Mouse (Mus musculus) liver, embryonic 15.5 days (tissue): ENCODE results near the gene Selp. TPM values are rescaled to one million over a fixed set of nuclear protein-coding genes. Genes with fewer than 3 reads are reported as not detected.
A peak's percentile ranks its signal among the peaks of the same experiment; 100 is the strongest.

ENCODE experiments used
- ATAC-seq: fragments of 200-750 bp; cut with Nextera tagmentation; 2 replicates; pipeline ENCODE4 v1.8.0; 2017; ENCODE audit warnings: moderate number of reproducible peaks, mild to moderate bottlenecking, moderate library complexity; ENCODE audit not compliant: insufficient read depth
- H3K27ac ChIP-seq: fragments of 300-500 bp; sonication (generic); replicated peaks from 2 replicates; pipeline ENCODE4 v1.5.1; 2015; ENCODE audit warnings: mild to moderate bottlenecking, inconsistent platforms
- H3K27me3 ChIP-seq: fragments of 300-500 bp; sonication (generic); 2 replicates; pipeline ENCODE4 v1.6.1; 2015; ENCODE audit warnings: mild to moderate bottlenecking, inconsistent platforms
- H3K36me3 ChIP-seq: fragments of 300-500 bp; sonication (generic); replicated peaks from 2 replicates; pipeline ENCODE4 v1.6.1; 2015; ENCODE audit warnings: moderate library complexity, mild to moderate bottlenecking, inconsistent platforms
- H3K4me1 ChIP-seq: fragments of 300-500 bp; sonication (generic); replicated peaks from 2 replicates; pipeline ENCODE4 v1.6.1; 2015; ENCODE audit warnings: inconsistent platforms
- H3K4me2 ChIP-seq: fragments of 300-500 bp; sonication (generic); 2 replicates; pipeline ENCODE4 v1.6.1; 2015; ENCODE audit warnings: moderate library complexity, mild to moderate bottlenecking, inconsistent platforms
- H3K4me3 ChIP-seq: fragments of 300-500 bp; sonication (generic); replicated peaks from 2 replicates; pipeline ENCODE4 v1.5.1; 2015; ENCODE audit warnings: mild to moderate bottlenecking, inconsistent platforms
- H3K9ac ChIP-seq: fragments of 300-500 bp; sonication (generic); 2 replicates; pipeline ENCODE4 v1.6.1; 2015; ENCODE audit warnings: moderate library complexity, mild to moderate bottlenecking, inconsistent platforms
- H3K9me3 ChIP-seq: fragments of 300-500 bp; sonication (generic); replicated peaks from 2 replicates; pipeline ENCODE4 v1.6.1; 2016; ENCODE audit warnings: inconsistent platforms
- WGBS: fragments of 180-500 bp; shearing (Covaris S2); methylation state at CpG from one replicate; pipeline ENCODE4 v1.1.7; 2015; ENCODE audit warnings: mixed read lengths; ENCODE audit not compliant: insufficient replicate concordance; 5-methylcytosine and 5-hydroxymethylcytosine counted together
- polyA plus RNA-seq: library from polyadenylated mRNA; unstranded; fragments of >200 nt; fragmentation: Nextera tagmentation; extraction: Ambion mirVana; gene quantifications from 2 replicates; pipeline ENCODE4 v1.2.1, GENCODE M21; 2015

Selp gene
- polyA plus RNA-seq, 1 experiment from 2014 or later: 0.60 TPM

DNA sequence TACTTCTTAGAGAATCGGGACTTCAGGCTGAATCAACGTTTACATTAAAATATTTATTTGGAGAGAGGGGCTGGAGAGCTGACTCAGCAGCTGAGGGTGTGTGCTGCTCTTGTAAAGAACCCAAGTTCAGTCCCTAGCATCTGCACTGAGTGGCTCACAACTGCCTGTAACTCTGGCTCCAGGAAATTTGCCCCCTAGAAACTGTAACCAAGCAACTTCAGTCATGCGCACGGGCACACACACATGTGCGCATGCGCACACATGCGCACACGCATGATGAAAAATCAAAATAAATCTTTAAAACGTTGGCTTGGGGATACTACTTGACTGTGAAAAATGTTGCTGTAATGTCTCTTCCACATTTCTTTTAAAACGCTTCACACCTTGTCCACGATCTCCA is 36.0 kb upstream of the Selp start:
- no peak for ATAC-seq
- no peak overlapping the region for H3K27ac ChIP-seq
- H3K4me1 ChIP-seq: no peaks in the 10 kb centered on the region
- WGBS: 66% methylated on average over 11 of the region's 11 CpGs
- H3K4me2 ChIP-seq: no peak overlapping the region
- no peaks in the 10 kb centered on the region for H3K9me3 ChIP-seq
- no peaks in the 10 kb centered on the region for H3K27me3 ChIP-seq
- H3K4me3 ChIP-seq: no peak overlapping the region
- H3K36me3 ChIP-seq: no peaks in the 10 kb centered on the region
- H3K9ac ChIP-seq: no peak overlapping the region

DNA sequence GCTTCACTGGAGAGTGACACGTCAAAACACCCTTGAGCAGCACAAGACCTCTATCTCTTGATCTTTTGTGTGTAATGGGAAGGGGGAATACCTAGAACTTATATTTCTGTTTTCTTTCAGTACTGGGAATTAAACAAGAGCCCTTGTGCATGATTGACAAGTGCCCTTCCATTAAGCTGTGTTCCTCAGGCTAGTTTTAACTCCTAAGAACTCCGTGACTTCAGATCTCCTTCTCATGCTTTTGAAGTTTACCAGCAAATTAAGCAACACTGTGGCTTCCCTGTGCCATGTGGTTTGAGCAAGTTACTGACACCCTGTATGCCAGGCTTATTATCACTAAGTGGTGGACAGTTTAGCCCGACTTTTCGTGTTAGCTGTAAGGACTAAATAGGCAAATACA is 32.0 kb upstream of the Selp start:
- no peaks in the 10 kb centered on the region for H3K9me3 ChIP-seq
- 46% methylated on average over 4 of the region's 4 CpGs for WGBS
- no peak overlapping the region for H3K9ac ChIP-seq
- H3K27me3 ChIP-seq: no peaks in the 10 kb centered on the region
- ATAC-seq: no peak
- H3K4me3 ChIP-seq: no peak overlapping the region
- no peaks in the 10 kb centered on the region for H3K4me1 ChIP-seq
- H3K36me3 ChIP-seq: no peaks in the 10 kb centered on the region
- no peak overlapping the region for H3K4me2 ChIP-seq
- no peak overlapping the region for H3K27ac ChIP-seq

DNA sequence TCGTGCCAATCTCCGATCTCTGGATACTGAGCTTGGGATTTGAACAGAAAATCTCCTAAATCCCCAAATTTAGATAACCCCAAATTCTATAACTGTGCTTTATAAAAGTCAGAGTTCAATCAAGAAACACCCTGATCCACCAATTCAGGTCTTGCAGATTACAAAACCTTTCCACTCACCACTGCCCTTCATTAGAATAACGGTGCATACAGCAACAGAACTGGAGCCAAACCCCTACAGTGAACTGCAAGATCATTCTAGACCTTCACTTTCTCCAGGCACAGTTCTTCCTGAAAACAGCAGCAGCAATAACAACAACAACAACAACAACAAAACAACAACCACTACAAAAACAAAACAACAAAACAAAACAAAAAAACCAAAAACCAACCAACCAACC is 28.3 kb upstream of the Selp start:
- H3K36me3 ChIP-seq: no peaks in the 10 kb centered on the region
- H3K4me2 ChIP-seq: no peak overlapping the region
- 60% methylated on average over 3 of the region's 3 CpGs for WGBS
- no peak overlapping the region for H3K9ac ChIP-seq
- no peak for ATAC-seq
- H3K27me3 ChIP-seq: no peaks in the 10 kb centered on the region
- H3K27ac ChIP-seq: no peak overlapping the region
- H3K9me3 ChIP-seq: no peaks in the 10 kb centered on the region
- 0 out of 2 replicates have a peak, but pooled peaks cover 3% of the 10 kb centered on the region for H3K4me1 ChIP-seq
- H3K4me3 ChIP-seq: no peak overlapping the region

DNA sequence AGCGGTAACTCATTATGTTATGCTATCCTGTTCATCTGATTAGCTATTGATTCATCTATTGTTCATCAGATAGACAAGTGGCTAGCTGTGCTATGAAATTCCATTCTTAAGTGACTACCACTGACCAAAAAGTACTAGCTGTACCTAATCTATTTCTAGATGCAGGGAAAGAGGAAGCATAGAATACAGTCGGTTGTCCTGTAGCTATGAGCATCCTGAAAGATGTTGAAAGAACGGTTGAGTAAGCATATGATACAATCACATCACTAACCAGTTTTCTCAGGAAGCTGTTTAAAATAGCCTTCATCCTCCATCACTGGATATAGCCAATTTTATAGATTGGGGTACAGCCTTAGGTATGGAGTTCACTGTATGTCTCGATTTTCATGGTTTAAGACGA is 27.2 kb upstream of the Selp start:
- no peak for ATAC-seq
- no peaks in the 10 kb centered on the region for H3K36me3 ChIP-seq
- H3K4me2 ChIP-seq: no peak overlapping the region
- 46% methylated on average over 5 of the region's 5 CpGs for WGBS
- no peak overlapping the region for H3K9ac ChIP-seq
- 0 out of 2 replicates have a peak, but pooled peaks cover 3% of the 10 kb centered on the region for H3K4me1 ChIP-seq
- no peaks in the 10 kb centered on the region for H3K9me3 ChIP-seq
- peak overlapping the region; percentile 41; the same call in 1 of the 2 replicates for H3K27ac ChIP-seq
- no peak overlapping the region for H3K4me3 ChIP-seq
- no peaks in the 10 kb centered on the region for H3K27me3 ChIP-seq

DNA sequence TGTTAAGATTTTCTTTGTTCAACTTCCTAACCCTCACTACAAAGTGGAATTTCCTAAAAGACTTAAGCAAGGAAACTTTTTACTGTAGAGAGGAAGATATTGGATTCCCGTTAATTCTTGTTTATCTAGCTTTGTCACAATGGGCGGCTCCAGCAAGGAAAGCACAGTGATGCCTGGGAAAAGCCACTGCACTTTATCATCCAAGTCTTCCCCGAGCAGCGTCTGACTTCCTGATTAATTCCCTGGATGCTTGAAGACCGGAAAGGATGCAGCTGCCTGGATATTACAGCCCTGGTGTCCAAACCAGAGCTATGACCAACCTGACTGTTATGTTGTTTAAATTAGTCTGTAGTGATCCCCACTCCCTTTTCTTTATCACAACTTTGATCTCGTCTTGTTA is 18.3 kb upstream of the Selp start:
- Histone ChIP-seq H3K4me1 (no peaks in the 10 kb centered on the region), H3K9ac (no peak overlapping the region), H3K9me3 (no peaks in the 10 kb centered on the region), H3K4me2 (no peak overlapping the region), H3K36me3 (no peaks in the 10 kb centered on the region), H3K4me3 (no peak overlapping the region), H3K27me3 (no peaks in the 10 kb centered on the region), H3K27ac (no peak overlapping the region)
- WGBS: 46% methylated on average over 6 of the region's 6 CpGs
- no peak for ATAC-seq

DNA sequence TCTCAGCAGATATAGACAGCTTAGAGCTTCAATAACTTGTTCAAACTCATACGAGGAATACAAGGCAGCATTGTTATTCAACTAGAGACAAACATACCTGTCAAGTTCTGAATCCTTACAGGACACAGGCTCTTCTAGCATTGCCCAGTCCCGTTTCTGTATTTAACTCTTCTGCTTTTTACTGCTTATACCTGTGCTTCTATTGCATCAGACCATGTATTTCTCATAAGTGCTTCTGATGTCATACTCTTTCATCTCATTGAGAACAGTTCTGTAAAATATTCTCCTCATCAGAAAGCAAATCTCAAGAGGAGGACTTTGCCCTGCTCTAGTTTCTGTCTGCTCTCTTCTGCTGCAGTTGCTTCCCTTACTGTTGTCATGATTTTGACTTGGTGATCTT is 17.2 kb upstream of the Selp start:
- Histone ChIP-seq H3K9ac (no peak overlapping the region), H3K9me3 (no peaks in the 10 kb centered on the region), H3K27me3 (no peaks in the 10 kb centered on the region), H3K36me3 (no peaks in the 10 kb centered on the region), H3K4me3 (no peak overlapping the region), H3K4me2 (no peak overlapping the region), H3K27ac (no peak overlapping the region), H3K4me1 (no peaks in the 10 kb centered on the region)
- ATAC-seq: no peak
- WGBS: 56% methylated on average over 2 of the region's 2 CpGs

DNA sequence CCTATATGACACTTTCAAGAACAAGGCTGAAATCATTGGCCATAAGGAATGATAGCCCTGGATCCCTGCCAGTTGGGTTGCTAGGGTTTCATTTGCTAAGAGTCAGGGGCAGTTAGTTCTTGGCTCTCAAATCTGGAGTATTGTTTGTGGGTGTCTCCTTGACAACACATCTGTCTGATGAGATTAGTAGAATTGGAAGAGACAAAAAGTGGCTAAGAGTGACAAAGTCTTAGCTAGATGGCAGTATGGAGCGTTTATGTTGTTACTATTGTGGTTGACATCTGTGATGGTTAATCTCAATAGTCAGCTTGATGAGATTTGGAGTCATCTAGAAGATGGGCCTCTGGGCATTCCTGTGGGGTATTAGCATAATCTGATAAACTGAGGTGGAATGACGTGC is 16.7 kb upstream of the Selp start:
- no peak overlapping the region for H3K9ac ChIP-seq
- no peak overlapping the region for H3K4me3 ChIP-seq
- H3K27ac ChIP-seq: no peak overlapping the region
- no peaks in the 10 kb centered on the region for H3K4me1 ChIP-seq
- WGBS: 32% methylated on average over 2 of the region's 2 CpGs
- no peak for ATAC-seq
- no peaks in the 10 kb centered on the region for H3K36me3 ChIP-seq
- H3K27me3 ChIP-seq: no peaks in the 10 kb centered on the region
- H3K4me2 ChIP-seq: no peak overlapping the region
- H3K9me3 ChIP-seq: no peaks in the 10 kb centered on the region

DNA sequence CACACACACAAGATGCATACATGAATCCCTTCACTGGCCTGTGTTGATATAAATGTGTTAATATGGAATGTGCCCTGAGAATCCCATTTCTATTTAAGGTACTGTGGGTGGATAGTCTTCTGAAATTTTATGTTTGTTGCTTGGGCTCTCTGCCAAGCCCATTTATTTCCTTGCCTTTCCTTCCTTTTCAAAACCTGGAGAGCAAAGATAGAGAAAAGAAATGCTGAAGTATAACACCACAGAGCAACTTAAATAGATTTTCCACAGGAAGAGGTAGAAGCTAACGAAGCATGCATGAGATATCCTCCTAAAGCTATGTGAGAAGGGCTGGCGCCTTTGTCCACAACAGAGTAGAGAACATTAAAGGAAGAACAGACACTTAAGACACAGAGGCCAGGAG is 5.3 kb upstream of the Selp start:
- Histone ChIP-seq H3K4me3 (no peak overlapping the region), H3K9me3 (no peaks in the 10 kb centered on the region), H3K27me3 (no peaks in the 10 kb centered on the region), H3K27ac (no peak overlapping the region), H3K4me2 (no peak overlapping the region), H3K9ac (no peak overlapping the region), H3K4me1 (no peaks in the 10 kb centered on the region), H3K36me3 (no peaks in the 10 kb centered on the region)
- WGBS: 39% methylated on average over 2 of the region's 2 CpGs
- ATAC-seq: no peak

DNA sequence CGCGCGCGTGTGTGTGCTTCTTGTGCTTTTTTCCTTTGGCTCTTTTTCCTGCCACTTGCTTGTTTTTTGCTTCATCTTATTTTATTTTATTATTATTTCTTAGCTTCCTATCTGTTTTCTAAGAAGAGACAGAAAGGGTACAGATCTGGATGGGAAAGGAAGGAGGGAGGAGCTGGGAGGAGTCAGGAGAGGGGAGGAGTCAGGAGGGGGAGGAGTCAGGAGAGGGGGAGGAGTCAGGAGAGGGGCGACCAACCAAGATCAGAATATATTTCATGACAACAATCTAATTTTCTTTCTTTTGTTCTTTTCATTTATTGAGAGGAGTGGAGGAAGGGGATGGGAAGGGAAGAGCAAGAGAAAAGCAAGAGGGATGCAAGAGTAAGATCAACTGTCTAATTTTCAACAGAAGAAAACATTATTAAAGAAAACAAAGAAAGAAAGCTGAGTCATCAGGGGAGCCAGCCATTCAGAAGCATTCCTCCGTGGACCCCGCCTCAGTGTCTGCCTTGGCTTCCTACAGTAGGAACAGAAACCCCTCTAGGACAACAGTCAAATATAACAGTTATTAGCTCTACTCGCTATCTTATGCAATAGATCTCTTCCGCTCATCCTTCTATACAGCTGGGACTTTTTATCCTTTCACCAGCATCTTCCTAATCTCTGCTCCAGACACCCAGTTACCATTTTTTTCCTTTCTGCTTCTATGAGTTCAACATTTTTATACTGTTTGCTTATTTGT is 4.3 kb upstream of the Selp start:
- Histone ChIP-seq H3K4me1 (no peaks in the 10 kb centered on the region), H3K4me2 (no peak overlapping the region), H3K9ac (no peak overlapping the region), H3K4me3 (no peak overlapping the region), H3K27me3 (no peaks in the 10 kb centered on the region), H3K27ac (no peak overlapping the region), H3K36me3 (no peaks in the 10 kb centered on the region), H3K9me3 (no peaks in the 10 kb centered on the region)
- 86% methylated on average over 9 of the region's 9 CpGs for WGBS
- ATAC-seq: no peak

DNA sequence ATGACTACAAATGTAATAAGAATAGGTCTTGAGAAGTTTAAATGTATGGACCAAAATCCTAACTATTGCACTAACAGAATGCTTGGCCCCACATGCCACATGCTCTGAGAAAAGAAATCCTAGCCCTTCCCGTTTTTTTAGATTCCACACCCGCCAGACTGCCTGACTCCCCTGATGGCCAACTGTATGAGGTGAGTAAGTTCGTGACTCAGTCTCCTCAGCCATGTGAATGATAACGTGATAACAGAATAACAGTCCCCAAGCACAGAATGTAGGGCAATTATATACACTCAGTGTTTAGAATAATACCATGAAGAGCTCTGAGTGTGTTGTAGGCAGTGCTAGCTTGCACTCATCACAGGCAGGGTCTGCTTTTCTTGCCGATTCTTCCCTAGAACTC is 784 bp upstream of the Selp start:
- Histone ChIP-seq H3K36me3 (no peaks in the 10 kb centered on the region), H3K9ac (no peak overlapping the region), H3K4me1 (no peaks in the 10 kb centered on the region), H3K27ac (no peak overlapping the region), H3K4me3 (no peak overlapping the region), H3K4me2 (no peak overlapping the region), H3K9me3 (no peaks in the 10 kb centered on the region), H3K27me3 (no peaks in the 10 kb centered on the region)
- WGBS: 48% methylated on average over 5 of the region's 5 CpGs
- no peak for ATAC-seq

DNA sequence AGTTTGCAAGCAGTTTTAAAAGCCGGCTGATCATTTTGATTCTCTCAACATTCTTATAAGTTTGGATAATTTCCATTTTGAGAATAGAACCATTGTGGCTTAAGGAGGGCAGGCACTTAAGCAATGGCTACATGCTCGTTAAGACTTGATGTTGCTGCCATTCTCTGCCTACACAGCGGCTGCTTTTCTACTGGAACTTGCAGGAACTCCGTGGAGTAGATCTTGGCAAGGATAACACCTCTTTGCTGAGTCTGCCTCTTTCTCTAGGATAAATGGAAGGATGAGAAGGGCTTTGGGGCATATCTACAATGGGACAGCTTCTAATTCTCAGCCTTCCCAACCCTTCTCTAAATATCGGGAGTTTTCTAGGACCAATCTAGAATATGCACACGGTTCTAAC is 583 bp downstream of the Selp start:
- H3K27ac ChIP-seq: no peak overlapping the region
- H3K4me3 ChIP-seq: no peak overlapping the region
- no peaks in the 10 kb centered on the region for H3K9me3 ChIP-seq
- H3K9ac ChIP-seq: no peak overlapping the region
- H3K4me1 ChIP-seq: no peaks in the 10 kb centered on the region
- ATAC-seq: no peak
- WGBS: 66% methylated on average over 6 of the region's 6 CpGs
- no peak overlapping the region for H3K4me2 ChIP-seq
- no peaks in the 10 kb centered on the region for H3K27me3 ChIP-seq
- no peaks in the 10 kb centered on the region for H3K36me3 ChIP-seq

DNA sequence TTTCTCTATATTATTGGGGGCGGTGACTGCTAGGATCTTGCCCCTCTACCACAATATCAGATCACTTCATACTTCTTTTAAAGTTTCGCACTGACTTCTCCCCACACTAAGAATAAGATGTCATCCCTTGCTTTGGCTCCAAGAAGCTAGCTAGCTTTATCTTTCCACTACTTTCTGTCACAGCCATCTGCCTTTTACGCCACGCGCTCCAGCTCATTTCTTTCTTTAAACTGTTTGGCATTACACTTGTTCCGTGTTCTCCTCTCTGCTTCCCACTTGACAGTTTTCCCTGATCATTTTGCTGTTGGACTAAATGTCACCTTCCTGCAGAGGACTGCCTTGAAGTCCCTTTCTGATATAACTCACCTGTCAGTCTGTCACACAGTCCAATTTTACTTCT is 2.8 kb downstream of the Selp start:
- Histone ChIP-seq H3K9me3 (no peaks in the 10 kb centered on the region), H3K4me1 (no peaks in the 10 kb centered on the region), H3K27ac (no peak overlapping the region), H3K9ac (no peak overlapping the region), H3K36me3 (no peaks in the 10 kb centered on the region), H3K4me2 (no peak overlapping the region), H3K27me3 (no peaks in the 10 kb centered on the region), H3K4me3 (no peak overlapping the region)
- WGBS: 78% methylated on average over 6 of the region's 6 CpGs
- ATAC-seq: no peak
